Mouse (Mus musculus) midbrain, embryonic 16.5 days (tissue): ENCODE data around the gene Olfr533. TPM values are rescaled to one million over a fixed set of nuclear protein-coding genes. Genes with fewer than 3 reads are reported as not detected.
"Not testable (repeated sequence)": the region's sequence is repeated elsewhere in the genome, so short reads cannot be mapped to it uniquely, and the experiment has no call there.

Experiments
- ATAC-seq: fragments of 200-750 bp; cut with Nextera tagmentation; 2 replicates; pipeline ENCODE4 v1.8.0; 2017; ENCODE audit warnings: moderate TSS enrichment
- H3K27ac ChIP-seq: fragments of 300-500 bp; sonication (generic); 2 replicates; pipeline ENCODE4 v1.5.1; 2014; ENCODE audit warnings: mild to moderate bottlenecking, low read length, mixed read lengths
- H3K27me3 ChIP-seq: fragments of 300-500 bp; sonication (generic); 2 replicates; pipeline ENCODE4 v1.6.1; 2014; ENCODE audit warnings: low read depth, low read length, mixed read lengths; ENCODE audit not compliant: control insufficient read depth, insufficient read depth
- H3K36me3 ChIP-seq: fragments of 300-500 bp; sonication (generic); 2 replicates; pipeline ENCODE4 v1.6.1; 2014; ENCODE audit warnings: mild to moderate bottlenecking, low read length, moderate library complexity, mixed read lengths; ENCODE audit not compliant: control insufficient read depth, insufficient read depth
- H3K4me1 ChIP-seq: fragments of 300-500 bp; sonication (generic); 2 replicates; pipeline ENCODE4 v1.6.1; 2014; ENCODE audit warnings: mild to moderate bottlenecking, low read length, mixed read lengths; ENCODE audit not compliant: control insufficient read depth, insufficient read depth
- H3K4me2 ChIP-seq: fragments of 300-500 bp; sonication (generic); 2 replicates; pipeline ENCODE4 v1.6.1; 2014; ENCODE audit warnings: mild to moderate bottlenecking, low read length, mixed read lengths
- H3K4me3 ChIP-seq: fragments of 300-500 bp; sonication (generic); 2 replicates; pipeline ENCODE4 v1.5.1; 2014; ENCODE audit warnings: low read depth, mild to moderate bottlenecking, low read length, moderate library complexity, mixed read lengths
- H3K9ac ChIP-seq: fragments of 300-500 bp; sonication (generic); 2 replicates; pipeline ENCODE4 v1.6.1; 2014; ENCODE audit warnings: low read depth, low read length, mixed read lengths
- H3K9me3 ChIP-seq: fragments of 300-500 bp; sonication (generic); replicated peaks from 2 replicates; pipeline ENCODE4 v1.6.1; 2014; ENCODE audit warnings: mild to moderate bottlenecking, low read length, mixed read lengths; ENCODE audit not compliant: control insufficient read depth, poor library complexity, severe bottlenecking
- WGBS: fragments of 180-500 bp; shearing (Covaris S2); extraction: QIAGEN DNeasy Blood & Tissue Kit; methylation state at CpG from one replicate; pipeline ENCODE4 v1.1.7; 2014; 5-methylcytosine and 5-hydroxymethylcytosine counted together
- polyA plus RNA-seq: library from polyadenylated mRNA; unstranded; fragments of >200 nt; fragmentation: Nextera tagmentation; extraction: Ambion mirVana; gene quantifications from 2 replicates; pipeline ENCODE4 v1.2.1, GENCODE M21; 2015

Olfr533 gene
- not detected in 2 replicates for polyA plus RNA-seq

- H3K4me2 ChIP-seq, H3K4me1 ChIP-seq, H3K9me3 ChIP-seq, ATAC-seq, H3K4me3 ChIP-seq, H3K27me3 ChIP-seq, H3K27ac ChIP-seq, H3K9ac ChIP-seq, H3K36me3 ChIP-seq: not testable (repeated sequence)
- no CpG with 5 or more reads among the region's 1 CpGs for WGBS
Measured at GRCm38 (mm10) chr7:140463070-140463469, at the start of gene Olfr533. Gene Olfr533, plus strand, starts transcription at chr7:140463370.

DNA sequence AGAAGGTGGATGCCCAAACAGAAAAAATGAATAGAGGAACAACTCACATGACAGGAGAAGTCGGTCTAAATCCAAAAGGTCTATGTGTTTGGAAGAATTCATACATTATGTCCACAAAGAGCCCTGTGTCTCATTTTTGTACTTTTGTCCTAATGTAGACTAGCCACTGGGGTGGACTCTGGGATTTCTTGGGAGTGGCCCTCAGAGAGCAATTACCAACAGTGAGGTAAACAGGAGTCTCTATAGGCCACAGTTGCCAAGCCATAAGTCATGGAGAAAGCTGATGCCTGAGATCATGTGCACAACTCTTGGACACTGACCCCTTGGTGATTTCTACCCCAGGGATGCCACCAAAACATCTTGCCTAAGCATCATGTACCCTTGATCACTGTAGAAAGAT is 41.6 kb upstream of the Olfr533 start, which contains the start of gene Olfr532:
Gene Olfr532, minus strand, starts transcription at position 101 of the 400 bp plus-strand sequence.
- Histone ChIP-seq H3K4me1 (no peaks in the 10 kb centered on the region), H3K27ac (no peak within 1 kb of the TSS)

GRCm38 (mm10) chr7:140443141-140443540 is 20.0 kb upstream of the Olfr533 start:
- 93% methylated on average over 1 of the region's 1 CpGs for WGBS
- no peak for ATAC-seq

More for the DNA sequence above, 41.6 kb upstream of the Olfr533 start, which contains the start of gene Olfr532:
- H3K9me3 ChIP-seq, result no peaks in the 10 kb centered on the region
- H3K27me3 ChIP-seq, result no peaks in the 10 kb centered on the region
- no peak within 1 kb of the TSS for H3K4me2 ChIP-seq
- H3K36me3 ChIP-seq, result no peaks in the 10 kb centered on the region
- no peak within 1 kb of the TSS for H3K9ac ChIP-seq
- no peak within 1 kb of the TSS for H3K4me3 ChIP-seq
- no peak for ATAC-seq
- WGBS, result 91% methylated on average over 1 of the region's 1 CpGs

DNA sequence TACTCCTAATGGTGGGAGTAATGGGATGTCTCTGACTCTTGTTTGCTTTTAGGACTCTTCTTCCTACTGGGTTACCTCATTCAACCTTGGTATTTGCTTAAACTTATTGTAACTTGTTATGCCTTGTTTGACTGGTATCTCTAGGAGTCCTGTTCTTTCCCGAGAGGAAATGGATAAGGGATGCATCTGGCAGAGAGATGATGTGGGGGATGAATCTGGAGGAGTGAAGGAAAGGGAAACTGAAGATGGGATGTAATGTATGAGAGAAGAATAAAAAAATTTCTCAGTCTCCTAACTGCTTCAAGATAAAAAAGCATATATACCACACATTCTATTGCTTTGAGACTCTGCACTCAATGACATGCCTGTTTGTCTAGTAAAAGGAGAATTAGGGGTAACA is 14.7 kb downstream of the Olfr533 start:
- Histone ChIP-seq H3K27ac (no peak overlapping the region), H3K36me3 (no peaks in the 10 kb centered on the region), H3K4me2 (no peak overlapping the region), H3K4me3 (no peak overlapping the region), H3K27me3 (no peaks in the 10 kb centered on the region), H3K4me1 (no peaks in the 10 kb centered on the region), H3K9ac (no peak overlapping the region), H3K9me3 (no peaks in the 10 kb centered on the region)
- no peak for ATAC-seq
- WGBS, result 90% methylated on average over 1 of the region's 1 CpGs

More at GRCm38 (mm10) chr7:140443141-140443540, 20.0 kb upstream of the Olfr533 start:
- Histone ChIP-seq H3K4me1 (no peaks in the 10 kb centered on the region), H3K4me3 (no peak overlapping the region), H3K36me3 (no peaks in the 10 kb centered on the region), H3K27me3 (no peaks in the 10 kb centered on the region), H3K9me3 (no peaks in the 10 kb centered on the region), H3K4me2 (no peak overlapping the region), H3K27ac (no peak overlapping the region), H3K9ac (no peak overlapping the region)

- Histone ChIP-seq H3K27me3 (no peaks in the 10 kb centered on the region), H3K9me3 (no peaks in the 10 kb centered on the region), H3K4me2 (no peak overlapping the region), H3K4me1 (no peaks in the 10 kb centered on the region), H3K27ac (no peak overlapping the region), H3K4me3 (no peak overlapping the region), H3K9ac (no peak overlapping the region), H3K36me3 (no peaks in the 10 kb centered on the region)
- no peak for ATAC-seq
- whole genome bisulfite sequencing, result 95% methylated on average over 1 of the region's 1 CpGs
Measured at GRCm38 (mm10) chr7:140478733-140479132, 15.6 kb downstream of the Olfr533 start.

DNA sequence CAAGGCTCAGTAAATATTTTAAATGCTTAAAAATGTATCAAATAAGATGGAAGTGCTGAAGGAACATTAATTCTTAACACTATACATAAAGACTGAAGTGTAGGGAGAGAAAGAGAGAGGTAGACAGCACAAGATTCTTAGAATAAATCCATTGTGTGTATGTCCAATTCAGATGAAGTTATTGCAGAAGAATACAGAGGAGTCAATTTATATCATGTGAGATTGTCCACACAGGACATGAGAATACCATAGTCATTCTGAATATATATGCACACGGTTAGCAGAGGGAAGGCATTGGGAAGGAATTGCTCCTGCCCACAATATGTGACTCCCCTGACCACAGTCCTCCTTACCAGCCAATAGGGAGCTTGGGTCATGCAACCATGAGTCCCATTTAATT is 20.7 kb downstream of the Olfr533 start, which contains the start of gene Olfr535:
Gene Olfr535, plus strand, starts transcription at position 301 of the 400 bp plus-strand sequence.
- H3K4me1 ChIP-seq, result no peaks in the 10 kb centered on the region
- no peaks in the 10 kb centered on the region for H3K36me3 ChIP-seq
- no peak within 1 kb of the TSS for H3K27ac ChIP-seq
- 90% methylated on average over 1 of the region's 1 CpGs for WGBS
- no peak within 1 kb of the TSS for H3K9ac ChIP-seq
- H3K4me2 ChIP-seq, result no peak within 1 kb of the TSS
- H3K27me3 ChIP-seq, result no peaks in the 10 kb centered on the region
- no peak within 1 kb of the TSS for H3K4me3 ChIP-seq
- no peak for ATAC-seq
- H3K9me3 ChIP-seq, result no peaks in the 10 kb centered on the region

DNA sequence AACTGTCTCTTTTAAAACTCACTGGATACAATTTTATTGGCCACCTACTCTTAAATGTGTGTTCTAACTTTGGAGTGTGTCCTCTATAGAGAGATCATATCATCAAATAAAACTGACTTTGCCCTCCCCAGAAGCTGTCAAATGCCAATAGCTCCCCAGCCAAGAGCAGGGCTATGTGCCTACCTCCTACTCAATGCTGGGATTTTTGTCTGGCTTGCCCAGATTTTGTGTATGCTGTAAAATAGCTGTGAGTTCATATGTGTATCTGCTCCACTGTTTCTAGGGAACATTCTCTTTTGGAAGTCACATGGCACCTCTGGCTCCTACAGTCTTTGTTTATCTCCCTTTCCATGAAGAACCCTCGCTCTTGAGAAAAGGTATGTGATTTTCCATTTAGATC is 25.8 kb downstream of the Olfr533 start:
- ATAC-seq, result no peak
- 90% methylated on average over 1 of the region's 1 CpGs for WGBS
- Histone ChIP-seq H3K4me1 (no peaks in the 10 kb centered on the region), H3K9me3 (no peaks in the 10 kb centered on the region), H3K4me3 (no peak overlapping the region), H3K4me2 (no peak overlapping the region), H3K36me3 (no peaks in the 10 kb centered on the region), H3K27me3 (no peaks in the 10 kb centered on the region), H3K9ac (no peak overlapping the region), H3K27ac (no peak overlapping the region)

DNA sequence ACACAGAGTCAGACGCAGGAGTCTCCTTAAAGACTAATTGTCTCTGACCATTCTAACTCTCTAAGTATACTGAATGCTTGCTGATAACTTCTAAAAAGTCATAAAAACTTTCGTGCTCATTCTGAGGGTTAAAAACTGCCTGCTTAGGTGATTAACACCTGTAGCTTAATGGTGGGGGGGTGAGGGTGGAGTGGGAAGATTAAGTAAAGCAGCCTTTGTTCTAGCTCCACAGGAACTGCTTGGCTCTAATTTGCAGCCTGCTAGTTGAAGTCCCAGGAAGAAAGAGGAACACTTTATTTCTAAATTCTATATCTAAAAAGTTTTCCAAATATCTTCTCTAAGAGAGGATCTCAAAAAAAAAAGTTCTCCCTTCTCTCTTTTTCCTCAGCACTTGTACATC is 31.1 kb downstream of the Olfr533 start:
- Histone ChIP-seq H3K4me2 (no peak overlapping the region), H3K9me3 (no peaks in the 10 kb centered on the region), H3K4me3 (no peak overlapping the region), H3K27me3 (no peaks in the 10 kb centered on the region), H3K9ac (no peak overlapping the region), H3K4me1 (no peaks in the 10 kb centered on the region), H3K36me3 (no peaks in the 10 kb centered on the region), H3K27ac (no peak overlapping the region)
- 49% methylated on average over 2 of the region's 2 CpGs for WGBS
- no peak for ATAC-seq

DNA sequence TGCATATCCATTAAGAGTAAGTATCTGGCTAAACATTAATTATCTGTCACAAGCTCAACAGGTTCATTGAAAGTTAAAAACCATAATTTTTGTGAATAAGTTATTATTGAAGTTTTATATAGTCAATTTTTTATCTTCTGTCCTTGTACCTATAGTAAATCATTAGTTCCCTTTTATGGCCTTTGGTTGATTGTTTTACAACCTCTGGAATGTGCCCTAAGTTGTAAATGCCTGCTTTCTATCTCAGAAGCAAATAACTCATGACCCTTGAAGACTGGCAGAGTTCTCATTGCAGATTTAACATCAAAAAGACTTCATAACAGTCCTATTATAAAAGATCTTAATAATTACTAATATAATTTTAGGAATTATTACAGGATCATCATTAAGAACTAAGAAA is 31.5 kb downstream of the Olfr533 start:
- no peak for ATAC-seq
- Histone ChIP-seq H3K9me3 (no peaks in the 10 kb centered on the region), H3K36me3 (no peaks in the 10 kb centered on the region), H3K4me1 (no peaks in the 10 kb centered on the region), H3K27me3 (no peaks in the 10 kb centered on the region), H3K4me2 (no peak overlapping the region), H3K4me3 (no peak overlapping the region), H3K27ac (no peak overlapping the region), H3K9ac (no peak overlapping the region)
